Mouse (Mus musculus): Measurements from ENCODE around the gene Fam126a. TPM values are rescaled to one million over a fixed set of nuclear protein-coding genes. Genes with fewer than 3 reads are reported as not detected.

The Fam126a gene
- polyA plus RNA-seq, 1 experiment from 2014 or later = 22.5 TPM

- Histone ChIP-seq H3K36me3 (no peaks in the 10 kb centered on the region), H3K4me1 (no peaks in the 10 kb centered on the region), H3K27me3 (replicated peaks) (no peaks in the 10 kb centered on the region), H3K27ac (replicated peaks) (no peak overlapping the region), H3K4me3 (replicated peaks) (no peak overlapping the region), H3K4me2 (no peak overlapping the region), H3K9me3 (replicated peaks) (no peaks in the 10 kb centered on the region), H3K9ac (replicated peaks) (no peak overlapping the region)
- no peak for ATAC-seq (ENCODE audit: low FRiP score)
- WGBS = 37% methylated on average over 5 of the region's 5 CpGs
Measured at GRCm38 (mm10) chr5:24038819-24039218, 8.3 kb upstream of the Fam126a start.

DNA sequence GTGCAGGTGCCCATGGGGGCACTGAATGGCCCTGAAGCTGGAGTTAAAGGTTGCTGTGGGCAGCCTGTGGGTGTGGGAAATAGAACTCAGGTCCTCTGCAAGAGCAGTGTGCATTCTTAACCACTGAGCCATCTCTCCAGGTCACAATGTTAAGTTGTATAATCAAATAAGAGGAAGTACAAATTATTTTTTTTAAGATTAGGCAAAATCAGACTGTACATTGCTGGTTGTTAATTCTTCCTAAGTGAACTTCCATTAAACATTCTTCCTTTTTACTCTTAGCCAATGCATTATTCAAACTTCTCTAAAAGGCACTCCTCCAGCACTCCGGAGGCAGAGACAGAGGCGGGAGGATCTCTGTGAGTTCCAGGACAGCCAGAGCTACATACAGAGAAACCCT lies 7.7 kb upstream of the Fam126a start:
- no peak for ATAC-seq (ENCODE audit: low FRiP score)
- Histone ChIP-seq H3K36me3 (no peaks in the 10 kb centered on the region), H3K27ac (replicated peaks) (no peak overlapping the region), H3K9me3 (replicated peaks) (no peaks in the 10 kb centered on the region), H3K9ac (replicated peaks) (no peak overlapping the region), H3K4me1 (no peaks in the 10 kb centered on the region), H3K4me3 (replicated peaks) (no peak overlapping the region), H3K4me2 (no peak overlapping the region), H3K27me3 (replicated peaks) (no peaks in the 10 kb centered on the region)
- 90% methylated on average over 2 of the region's 2 CpGs for whole genome bisulfite sequencing

- Histone ChIP-seq H3K27ac (replicated peaks) (no peak overlapping the region), H3K36me3 (no peaks in the 10 kb centered on the region), H3K9me3 (replicated peaks) (no peaks in the 10 kb centered on the region), H3K4me1 (no peaks in the 10 kb centered on the region), H3K4me3 (replicated peaks) (no peak overlapping the region), H3K9ac (replicated peaks) (no peak overlapping the region), H3K4me2 (no peak overlapping the region), H3K27me3 (replicated peaks) (no peaks in the 10 kb centered on the region)
- 82% methylated on average over 6 of the region's 6 CpGs for WGBS
- ATAC-seq (ENCODE audit: low FRiP score) = no peak
Measured at GRCm38 (mm10) chr5:24036731-24037130, 6.2 kb upstream of the Fam126a start.

- Histone ChIP-seq H3K4me3 (replicated peaks) (no peak overlapping the region), H3K27ac (replicated peaks) (no peak overlapping the region), H3K36me3 (no peaks in the 10 kb centered on the region), H3K4me2 (no peak overlapping the region), H3K9ac (replicated peaks) (no peak overlapping the region), H3K27me3 (replicated peaks) (no peaks in the 10 kb centered on the region), H3K9me3 (replicated peaks) (no peaks in the 10 kb centered on the region), H3K4me1 (no peaks in the 10 kb centered on the region)
- WGBS = 63% methylated on average over 3 of the region's 3 CpGs
- no peak for ATAC-seq (ENCODE audit: low FRiP score)
Measured at GRCm38 (mm10) chr5:24034970-24035369, 4.5 kb upstream of the Fam126a start.

DNA sequence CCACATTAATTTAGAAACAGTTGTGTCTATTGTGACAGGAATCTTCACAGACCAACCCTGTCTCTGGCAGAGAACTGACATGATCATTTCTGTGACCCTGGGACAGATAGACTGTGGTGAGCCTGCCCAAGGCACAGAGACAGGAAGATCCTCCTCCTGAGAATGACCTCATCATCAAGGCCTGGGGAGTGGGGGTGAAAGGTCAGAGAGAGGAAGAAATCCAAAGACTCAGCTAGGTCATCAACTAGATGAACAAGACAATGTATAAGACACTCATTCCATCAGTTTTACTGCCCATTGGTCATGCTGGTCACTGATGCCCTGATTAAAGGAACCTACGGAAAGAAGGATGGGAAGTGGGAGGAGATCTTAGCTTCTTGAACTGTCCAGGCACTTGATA lies 3.6 kb upstream of the Fam126a start:
- 83% methylated on average over 1 of the region's 1 CpGs for WGBS
- no peaks in the 10 kb centered on the region for H3K36me3 ChIP-seq
- H3K9me3 ChIP-seq (replicated peaks) = no peaks in the 10 kb centered on the region
- no peak overlapping the region for H3K4me2 ChIP-seq
- H3K27ac ChIP-seq (replicated peaks) = no peak overlapping the region
- ATAC-seq (ENCODE audit: low FRiP score) = no peak
- H3K4me3 ChIP-seq (replicated peaks) = no peak overlapping the region
- no peak overlapping the region for H3K9ac ChIP-seq (replicated peaks)
- H3K4me1 ChIP-seq = peaks cover 4% of the 10 kb centered on the region
- no peaks in the 10 kb centered on the region for H3K27me3 ChIP-seq (replicated peaks)

- under 1% methylated on average over 73 of the region's 73 CpGs for WGBS
- Histone ChIP-seq H3K36me3 (no peaks in the 10 kb centered on the region), H3K4me3 (replicated peaks) (peak overlapping the region; percentile 89), H3K9me3 (replicated peaks) (no peaks in the 10 kb centered on the region), H3K27me3 (replicated peaks) (no peaks in the 10 kb centered on the region), H3K4me2 (peak overlapping the region; percentile 82), H3K9ac (replicated peaks) (peak overlapping the region; percentile 71), H3K27ac (replicated peaks) (peak overlapping the region; percentile 81), H3K4me1 (peaks cover 18% of the 10 kb centered on the region)
- peak; percentile 77 for ATAC-seq (ENCODE audit: low FRiP score)
Measured at GRCm38 (mm10) chr5:24029946-24030578, 428 bp downstream of the Fam126a start.

DNA sequence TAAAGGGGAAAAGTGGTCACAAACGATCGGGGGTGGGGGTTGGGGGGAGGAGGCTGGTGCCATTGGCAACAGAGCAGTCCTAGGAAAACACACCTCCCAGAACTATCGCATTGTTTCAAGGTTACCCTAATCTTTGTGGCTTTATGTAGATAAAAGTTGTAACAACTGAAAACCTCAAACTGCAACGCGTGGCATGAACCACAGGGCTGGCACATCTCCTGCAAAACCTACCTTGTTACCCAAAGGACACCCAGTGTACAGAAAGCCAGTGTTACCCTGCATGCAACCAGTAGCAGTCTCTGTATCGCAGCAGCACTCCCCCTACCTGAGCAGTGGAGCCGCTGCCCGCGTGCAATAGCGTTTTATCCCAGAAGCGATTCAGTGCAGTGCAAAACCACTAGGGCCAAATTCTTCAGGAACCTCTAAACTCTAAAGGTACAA lies 1.1 kb downstream of the Fam126a start:
- no peaks in the 10 kb centered on the region for H3K9me3 ChIP-seq (replicated peaks)
- 3% methylated on average over 11 of the region's 11 CpGs for WGBS
- H3K4me1 ChIP-seq = peaks cover 18% of the 10 kb centered on the region

DNA sequence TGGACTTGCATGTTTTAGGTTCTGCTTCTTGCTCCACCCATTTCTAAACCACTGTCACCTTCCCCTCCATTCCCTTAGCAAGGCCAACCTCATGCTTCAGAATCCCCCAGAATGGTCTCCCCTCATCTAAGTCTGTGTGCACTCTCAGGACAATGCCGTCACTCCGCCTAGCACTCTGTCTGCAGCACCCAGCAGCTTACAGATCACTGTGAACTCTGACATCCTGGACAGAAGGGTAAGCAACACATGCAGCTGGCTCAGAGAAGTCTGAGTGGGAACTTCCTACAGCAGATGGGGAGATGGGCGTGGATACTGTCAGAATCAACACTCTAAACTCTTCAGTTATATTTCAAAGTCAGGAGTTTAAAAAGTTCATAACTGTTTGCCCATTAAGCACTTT lies 5.5 kb downstream of the Fam126a start:
- ATAC-seq (ENCODE audit: low FRiP score) = no peak
- whole genome bisulfite sequencing = 86% methylated on average over 3 of the region's 3 CpGs
- no peak overlapping the region for H3K4me2 ChIP-seq
- H3K27me3 ChIP-seq (replicated peaks) = no peaks in the 10 kb centered on the region
- no peaks in the 10 kb centered on the region for H3K9me3 ChIP-seq (replicated peaks)
- no peak overlapping the region for H3K27ac ChIP-seq (replicated peaks)
- no peak overlapping the region for H3K9ac ChIP-seq (replicated peaks)
- H3K4me3 ChIP-seq (replicated peaks) = no peak overlapping the region
- no peaks in the 10 kb centered on the region for H3K36me3 ChIP-seq
- H3K4me1 ChIP-seq = peaks cover 34% of the 10 kb centered on the region

More for the DNA sequence above, 1.1 kb downstream of the Fam126a start:
- peak overlapping the region; percentile 89 for H3K4me3 ChIP-seq (replicated peaks)
- H3K9ac ChIP-seq (replicated peaks) = peak overlapping the region; percentile 71
- no peaks in the 10 kb centered on the region for H3K36me3 ChIP-seq
- peak overlapping the region; percentile 81 for H3K27ac ChIP-seq (replicated peaks)
- peak overlapping the region; percentile 82 for H3K4me2 ChIP-seq
- ATAC-seq (ENCODE audit: low FRiP score) = peak; percentile 79
- no peaks in the 10 kb centered on the region for H3K27me3 ChIP-seq (replicated peaks)

GRCm38 (mm10) chr5:24023226-24023625 lies 7.3 kb downstream of the Fam126a start:
- ATAC-seq (ENCODE audit: low FRiP score) = no peak
- Histone ChIP-seq H3K4me1 (peaks cover 41% of the 10 kb centered on the region), H3K4me2 (no peak overlapping the region), H3K4me3 (replicated peaks) (no peak overlapping the region), H3K36me3 (no peaks in the 10 kb centered on the region), H3K27ac (replicated peaks) (no peak overlapping the region), H3K27me3 (replicated peaks) (no peaks in the 10 kb centered on the region), H3K9me3 (replicated peaks) (no peaks in the 10 kb centered on the region), H3K9ac (replicated peaks) (no peak overlapping the region)
- WGBS = 100% methylated on average over 2 of the region's 2 CpGs

GRCm38 (mm10) chr5:24021683-24022082 lies 8.8 kb downstream of the Fam126a start:
- WGBS = 64% methylated on average over 5 of the region's 5 CpGs
- ATAC-seq (ENCODE audit: low FRiP score) = no peak
- peaks cover 32% of the 10 kb centered on the region for H3K4me1 ChIP-seq

DNA sequence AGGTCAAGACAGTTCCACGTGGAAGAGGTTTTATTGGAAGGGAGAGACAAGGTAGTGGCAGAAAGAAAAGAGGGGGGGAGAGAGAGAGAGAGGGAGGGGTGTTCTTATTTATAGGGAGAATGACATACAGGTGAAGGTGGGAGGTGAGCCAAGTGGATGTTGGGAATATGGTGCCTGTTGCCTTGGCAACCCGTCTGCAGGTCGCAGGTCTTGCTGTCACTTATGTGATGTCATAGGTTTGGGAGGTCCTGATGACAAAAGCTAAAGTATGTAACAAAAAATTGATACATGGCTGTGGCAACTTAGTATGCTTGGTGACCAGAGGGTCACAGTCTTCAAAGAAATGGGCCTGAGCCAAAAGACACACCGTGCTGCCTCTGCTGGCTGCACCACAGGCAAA lies 10.1 kb downstream of the Fam126a start:
- H3K36me3 ChIP-seq = no peaks in the 10 kb centered on the region
- H3K4me1 ChIP-seq = peaks cover 32% of the 10 kb centered on the region
- H3K9me3 ChIP-seq (replicated peaks) = no peaks in the 10 kb centered on the region
- 36% methylated on average over 4 of the region's 4 CpGs for WGBS
- no peak overlapping the region for H3K4me2 ChIP-seq
- peak overlapping the region; percentile 75 for H3K27ac ChIP-seq (replicated peaks)
- ATAC-seq (ENCODE audit: low FRiP score) = no peak; the same call in 1 of the 2 replicates
- no peak overlapping the region for H3K9ac ChIP-seq (replicated peaks)
- no peaks in the 10 kb centered on the region for H3K27me3 ChIP-seq (replicated peaks)
- no peak overlapping the region for H3K4me3 ChIP-seq (replicated peaks)

More at GRCm38 (mm10) chr5:24021683-24022082, 8.8 kb downstream of the Fam126a start:
- Histone ChIP-seq H3K4me2 (no peak overlapping the region), H3K9me3 (replicated peaks) (no peaks in the 10 kb centered on the region), H3K9ac (replicated peaks) (no peak overlapping the region), H3K36me3 (no peaks in the 10 kb centered on the region), H3K27me3 (replicated peaks) (no peaks in the 10 kb centered on the region), H3K4me3 (replicated peaks) (no peak overlapping the region), H3K27ac (replicated peaks) (no peak overlapping the region)

DNA sequence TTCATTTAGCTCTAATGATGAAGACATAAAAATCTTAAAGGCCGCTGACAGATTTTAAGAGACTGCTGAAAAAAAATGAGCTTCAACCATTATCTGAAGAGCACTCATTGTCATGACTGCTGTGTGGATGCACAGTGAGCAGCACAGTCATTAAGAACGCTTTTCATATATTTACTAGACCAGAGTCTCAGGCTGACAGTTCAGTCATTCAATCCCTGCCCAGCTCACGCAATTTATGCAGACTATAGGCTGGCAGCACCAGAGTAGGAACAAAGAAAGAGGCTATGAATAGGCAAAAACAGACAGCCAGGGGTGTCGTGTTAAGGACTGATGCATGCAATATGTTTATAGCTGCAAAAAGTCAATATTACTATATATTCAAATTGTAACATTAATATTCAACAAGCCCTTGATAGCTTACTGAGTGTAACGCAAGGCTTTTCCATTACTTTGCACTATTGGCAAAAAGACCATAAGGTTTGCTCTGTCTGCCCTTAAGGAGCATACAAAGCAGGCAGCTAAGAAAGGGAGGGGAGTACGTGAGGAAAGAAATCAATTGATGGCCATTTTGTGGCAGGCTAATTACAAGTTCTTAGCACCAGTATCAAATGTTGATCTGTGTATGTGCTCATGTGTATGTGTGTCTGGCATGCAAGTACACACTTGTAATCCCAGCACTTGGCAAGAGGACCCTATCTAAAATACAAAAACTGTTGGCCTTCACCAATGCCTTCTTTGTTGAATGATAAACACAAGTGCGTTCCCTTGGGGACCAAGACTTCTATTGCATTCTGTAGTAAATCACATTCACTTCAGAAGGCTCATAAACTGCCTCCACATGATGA lies 10.9 kb downstream of the Fam126a start:
- Histone ChIP-seq H3K9me3 (replicated peaks) (no peaks in the 10 kb centered on the region), H3K4me3 (replicated peaks) (no peak overlapping the region), H3K4me2 (no peak overlapping the region), H3K4me1 (peaks cover 32% of the 10 kb centered on the region), H3K27ac (replicated peaks) (peak overlapping the region; percentile 75), H3K27me3 (replicated peaks) (no peaks in the 10 kb centered on the region), H3K9ac (replicated peaks) (no peak overlapping the region; the same call in 1 of the 2 replicates), H3K36me3 (no peaks in the 10 kb centered on the region)
- ATAC-seq (ENCODE audit: low FRiP score) = peak; percentile 75; the same call in 1 of the 2 replicates
- WGBS = 18% methylated on average over 7 of the region's 7 CpGs
